Comparison of ENCODE assay signal across 25 mouse cellular contexts in the genomic region with DNA sequence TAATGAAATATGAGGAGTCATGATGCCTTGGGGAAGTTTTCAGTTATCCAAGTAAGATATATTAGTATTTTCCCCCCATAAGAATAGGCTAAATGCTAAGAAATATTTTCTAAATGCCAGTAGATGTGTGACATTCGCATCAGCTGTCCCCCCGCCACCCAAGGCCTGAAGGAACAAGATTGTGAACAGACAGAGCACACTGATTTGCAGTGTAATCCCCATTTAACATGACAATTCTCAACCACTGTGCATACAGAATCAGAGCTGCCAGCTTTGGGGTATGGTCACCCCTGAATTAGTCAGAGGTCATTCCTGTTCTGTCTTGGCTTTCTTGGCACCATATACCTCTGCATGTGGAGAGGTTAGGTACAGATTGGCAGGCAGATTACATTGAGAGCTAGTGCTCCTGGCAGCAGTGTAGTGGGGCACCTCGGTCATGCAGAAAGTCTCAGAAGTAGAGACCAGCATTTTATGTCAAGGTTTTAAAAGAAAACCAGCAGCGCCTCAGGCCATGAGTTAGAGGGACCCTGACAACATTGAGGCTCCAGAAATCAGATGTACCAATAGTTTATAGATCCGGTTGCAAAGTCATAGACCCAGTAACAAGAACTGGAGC. TPM values are rescaled to one million over a fixed set of nuclear protein-coding genes. Genes with fewer than 3 reads are reported as not detected.
DNase-seq lines count a peak whose midpoint lies in the region; ATAC-seq lines count a peak whose summit lies in the region.
"Had no signal": no experiment of that assay in that cellular context is flagged by ENCODE, and none has a peak within 500 bp of the region (broad histone marks: within the 10 kb centered on the region; RNA-seq: fewer than 3 reads in every experiment).

No protein-coding gene starts in this region.

- no peaks in the 10 kb centered on the region for H3K4me1 ChIP-seq in forebrain, embryonic 13.5 days
- H3K4me1 ChIP-seq in forebrain, embryonic 11.5 days (replicated peaks; ENCODE audit: control insufficient read depth, insufficient read depth, low read length) = no peaks in the 10 kb centered on the region
- no peaks in the 10 kb centered on the region for H3K4me1 ChIP-seq in kidney, embryonic 15.5 days
- H3K4me1 ChIP-seq in neural tube, embryonic 14.5 days (ENCODE audit: control insufficient read depth, insufficient read depth, low read length) = no peaks in the 10 kb centered on the region
- H3K4me1 ChIP-seq: embryonic facial prominence, embryonic 13.5 days; forebrain, embryonic 15.5 days; heart, embryonic 15.5 days; hindbrain, embryonic 10.5 days; hindbrain, embryonic 15.5 days had no signal

- WGBS in forebrain, embryonic 13.5 days = 79% methylated on average over 5 of the region's 5 CpGs
- 86% methylated on average over 5 of the region's 5 CpGs for WGBS in forebrain, embryonic 11.5 days
- 81% methylated on average over 5 of the region's 5 CpGs for WGBS in kidney, embryonic 15.5 days
- WGBS in neural tube, embryonic 14.5 days = 89% methylated on average over 5 of the region's 5 CpGs

- H3K9me3 ChIP-seq in forebrain, embryonic 13.5 days (replicated peaks) = no peaks in the 10 kb centered on the region
- no peaks in the 10 kb centered on the region for H3K9me3 ChIP-seq in forebrain, embryonic 11.5 days (ENCODE audit: control insufficient read depth, low read length)
- H3K9me3 ChIP-seq in kidney, embryonic 15.5 days (replicated peaks) = no peaks in the 10 kb centered on the region
- H3K9me3 ChIP-seq in neural tube, embryonic 14.5 days (ENCODE audit: control insufficient read depth, low read length) = no peaks in the 10 kb centered on the region
- H3K9me3 ChIP-seq: embryonic facial prominence, embryonic 13.5 days; forebrain, embryonic 15.5 days; G1E; heart, embryonic 15.5 days; hindbrain, embryonic 10.5 days; hindbrain, embryonic 15.5 days had no signal

- H3K36me3 ChIP-seq in forebrain, embryonic 13.5 days (ENCODE audit: poor library complexity, severe bottlenecking) = peaks cover 38% of the 10 kb centered on the region
- no peaks in the 10 kb centered on the region; the same call in 1 of the 2 replicates for H3K36me3 ChIP-seq in forebrain, embryonic 11.5 days (ENCODE audit: control insufficient read depth, insufficient read depth, low read length)
- H3K36me3 ChIP-seq in kidney, embryonic 15.5 days = peaks cover 37% of the 10 kb centered on the region
- H3K36me3 ChIP-seq in neural tube, embryonic 14.5 days (ENCODE audit: control insufficient read depth, insufficient read depth, low read length) = peaks cover 27% of the 10 kb centered on the region

- 0 out of 2 replicates have a peak, but pooled peaks have one; percentile 4 for ATAC-seq in forebrain, embryonic 13.5 days
- ATAC-seq in forebrain, embryonic 11.5 days (replicated peaks; ENCODE audit: low FRiP score) = no peak
- 0 out of 2 replicates have a peak, but pooled peaks have one; percentile 15 for ATAC-seq in kidney, embryonic 15.5 days (replicated peaks; ENCODE audit: low FRiP score)
- ATAC-seq in neural tube, embryonic 14.5 days (ENCODE audit: low read depth) = peak; percentile 42; the same call in 1 of the 2 replicates
- ATAC-seq: activated CD4-positive, CD25-positive, alpha-beta regulatory T cell, adult 4 months; forebrain, embryonic 15.5 days; inflammation-experienced regulatory T-cells, adult 6 months had no signal

- H3K27me3 ChIP-seq in forebrain, embryonic 13.5 days = no peaks in the 10 kb centered on the region
- no peaks in the 10 kb centered on the region for H3K27me3 ChIP-seq in forebrain, embryonic 11.5 days (ENCODE audit: control insufficient read depth, insufficient read depth, low read length)
- H3K27me3 ChIP-seq in kidney, embryonic 15.5 days = no peaks in the 10 kb centered on the region
- H3K27me3 ChIP-seq in neural tube, embryonic 14.5 days (ENCODE audit: control insufficient read depth, insufficient read depth, low read length) = no peaks in the 10 kb centered on the region
- H3K27me3 ChIP-seq: embryonic facial prominence, embryonic 13.5 days; forebrain, embryonic 15.5 days; heart, embryonic 15.5 days; hindbrain, embryonic 15.5 days had no signal

- H3K4me2 ChIP-seq in forebrain, embryonic 13.5 days = no peak overlapping the region
- H3K4me2 ChIP-seq in forebrain, embryonic 11.5 days (ENCODE audit: low read depth, low read length, severe bottlenecking) = no peak overlapping the region
- no peak overlapping the region for H3K4me2 ChIP-seq in kidney, embryonic 15.5 days
- no peak overlapping the region for H3K4me2 ChIP-seq in neural tube, embryonic 14.5 days (ENCODE audit: low read depth, low read length)
- H3K4me2 ChIP-seq: embryonic facial prominence, embryonic 13.5 days; forebrain, embryonic 15.5 days; heart, embryonic 11.5 days; heart, embryonic 15.5 days; hindbrain, embryonic 15.5 days had no signal

- DNase-seq in forebrain, embryonic 11.5 days (ENCODE audit: low spot score) = no peak
- DNase-seq in kidney, postnatal 25 days = no peak
- DNase-seq in neural tube, embryonic 10.5 days (ENCODE audit: extremely low spot score, low spot score) = no peak
- DNase-seq in layer of hippocampus, postnatal 25 days (ENCODE audit: extremely low spot score in 1 of 2, low spot score in 1 of 2) = no peak
- DNase-seq: adrenal gland, postnatal 14 days; cerebellum, adult 11-12 months; cerebellum, adult 9-10 months; cerebellum, postnatal 25 days; gastrocnemius, postnatal 14 days; heart, adult 2 months; heart, postnatal 14 days had no signal

- H3K4me3 ChIP-seq in forebrain, embryonic 13.5 days = no peak overlapping the region
- no peak overlapping the region for H3K4me3 ChIP-seq in forebrain, embryonic 11.5 days (ENCODE audit: low read depth, low read length)
- H3K4me3 ChIP-seq in kidney, embryonic 15.5 days (replicated peaks) = no peak overlapping the region
- H3K4me3 ChIP-seq in neural tube, embryonic 14.5 days (ENCODE audit: low read depth, low read length) = no peak overlapping the region
- H3K4me3 ChIP-seq: embryonic facial prominence, embryonic 13.5 days; forebrain, embryonic 15.5 days; heart, adult 2 months; heart, embryonic 15.5 days; hindbrain, embryonic 10.5 days; hindbrain, embryonic 15.5 days had no signal

- no peak overlapping the region for H3K27ac ChIP-seq in forebrain, embryonic 13.5 days
- H3K27ac ChIP-seq in forebrain, embryonic 11.5 days (ENCODE audit: low read depth, low read length) = no peak overlapping the region
- H3K27ac ChIP-seq in kidney, embryonic 15.5 days = no peak overlapping the region
- no peak overlapping the region for H3K27ac ChIP-seq in neural tube, embryonic 14.5 days (ENCODE audit: low read depth, low read length)
- H3K27ac ChIP-seq: embryonic facial prominence, embryonic 13.5 days; forebrain, embryonic 15.5 days; heart, adult 2 months; heart, embryonic 15.5 days; hindbrain, embryonic 10.5 days; hindbrain, embryonic 15.5 days had no signal

- H3K9ac ChIP-seq in forebrain, embryonic 13.5 days = no peak overlapping the region
- H3K9ac ChIP-seq in forebrain, embryonic 11.5 days (ENCODE audit: low read length) = no peak overlapping the region
- no peak overlapping the region for H3K9ac ChIP-seq in kidney, embryonic 15.5 days
- no peak overlapping the region for H3K9ac ChIP-seq in neural tube, embryonic 14.5 days (replicated peaks; ENCODE audit: low read depth, low read length)
- H3K9ac ChIP-seq: embryonic facial prominence, embryonic 13.5 days; forebrain, embryonic 15.5 days; heart, embryonic 15.5 days; hindbrain, embryonic 15.5 days had no signal

RNA-seq across cellular contexts. Expression of gene Ovgp1, which starts 1.6 kb away (rescaled TPM):
- 3.0 and 3.6 TPM in 2 replicates for polyA plus RNA-seq in forebrain, embryonic 13.5 days (2015; fragmentation: Nextera tagmentation; extraction: Ambion mirVana)
- polyA plus RNA-seq in forebrain, embryonic 11.5 days (2014; fragmentation: Nextera tagmentation; extraction: Ambion mirVana) = 3.2 and 3.4 TPM in 2 replicates
- 1.6 and 2.0 TPM in 2 replicates for polyA plus RNA-seq in kidney, embryonic 15.5 days (2015; fragmentation: Nextera tagmentation; extraction: Ambion mirVana)
- 5.9 and 7.0 TPM in 2 replicates for polyA plus RNA-seq in neural tube, embryonic 14.5 days (2014; fragmentation: Nextera tagmentation; extraction: Ambion mirVana)
- total RNA-seq in layer of hippocampus, postnatal 25 days (2021) = 1 to 10 TPM; 1.0 to 3.2 TPM

RNA-seq across cellular contexts. Expression of gene Atp5f1, which starts 12.0 kb away (rescaled TPM):
- polyA plus RNA-seq in forebrain, embryonic 13.5 days (2015; fragmentation: Nextera tagmentation; extraction: Ambion mirVana) = 528 and 564 TPM in 2 replicates
- 457 and 514 TPM in 2 replicates for polyA plus RNA-seq in forebrain, embryonic 11.5 days (2014; fragmentation: Nextera tagmentation; extraction: Ambion mirVana)
- 491 and 564 TPM in 2 replicates for polyA plus RNA-seq in kidney, embryonic 15.5 days (2015; fragmentation: Nextera tagmentation; extraction: Ambion mirVana)
- polyA plus RNA-seq in neural tube, embryonic 14.5 days (2014; fragmentation: Nextera tagmentation; extraction: Ambion mirVana) = 594 and 601 TPM in 2 replicates
- 100 to 1,000 TPM; 289 to 314 TPM for total RNA-seq in layer of hippocampus, postnatal 25 days (2021)

RNA-seq across cellular contexts. Expression of gene Wdr77, which starts 12.8 kb away (rescaled TPM):
- polyA plus RNA-seq in forebrain, embryonic 13.5 days (2015; fragmentation: Nextera tagmentation; extraction: Ambion mirVana) = 113 and 122 TPM in 2 replicates
- polyA plus RNA-seq in forebrain, embryonic 11.5 days (2014; fragmentation: Nextera tagmentation; extraction: Ambion mirVana) = 148 and 173 TPM in 2 replicates
- 151 and 158 TPM in 2 replicates for polyA plus RNA-seq in kidney, embryonic 15.5 days (2015; fragmentation: Nextera tagmentation; extraction: Ambion mirVana)
- polyA plus RNA-seq in neural tube, embryonic 14.5 days (2014; fragmentation: Nextera tagmentation; extraction: Ambion mirVana) = 89.6 and 91.4 TPM in 2 replicates
- 10 to 100 TPM; 48.4 to 52.4 TPM for total RNA-seq in layer of hippocampus, postnatal 25 days (2021)

RNA-seq across cellular contexts. Expression of gene I830077J02Rik, which starts 39.5 kb away (rescaled TPM):
- polyA plus RNA-seq in forebrain, embryonic 13.5 days (2015; fragmentation: Nextera tagmentation; extraction: Ambion mirVana) = 0.21 and 0.28 TPM in 2 replicates
- polyA plus RNA-seq in forebrain, embryonic 11.5 days (2014; fragmentation: Nextera tagmentation; extraction: Ambion mirVana) = 0.52 and 0.64 TPM in 2 replicates
- 0.24 and 0.53 TPM in 2 replicates for polyA plus RNA-seq in kidney, embryonic 15.5 days (2015; fragmentation: Nextera tagmentation; extraction: Ambion mirVana)
- 0.37 and 0.46 TPM in 2 replicates for polyA plus RNA-seq in neural tube, embryonic 14.5 days (2014; fragmentation: Nextera tagmentation; extraction: Ambion mirVana)
- total RNA-seq in layer of hippocampus, postnatal 25 days (2021) = 1 to 10 TPM; 1.1 to 1.2 TPM

RNA-seq across cellular contexts. Expression of gene Pifo, which starts 42.5 kb away (rescaled TPM):
- polyA plus RNA-seq in forebrain, embryonic 13.5 days (2015; fragmentation: Nextera tagmentation; extraction: Ambion mirVana) = 4.0 and 5.3 TPM in 2 replicates
- polyA plus RNA-seq in forebrain, embryonic 11.5 days (2014; fragmentation: Nextera tagmentation; extraction: Ambion mirVana) = 1.0 and 1.7 TPM in 2 replicates
- polyA plus RNA-seq in kidney, embryonic 15.5 days (2015; fragmentation: Nextera tagmentation; extraction: Ambion mirVana) = 0.23 and 0.24 TPM in 2 replicates
- polyA plus RNA-seq in neural tube, embryonic 14.5 days (2014; fragmentation: Nextera tagmentation; extraction: Ambion mirVana) = 3.1 and 3.6 TPM in 2 replicates
- total RNA-seq in layer of hippocampus, postnatal 25 days (2021) = under 1 TPM in 1 of 2 experiments, not detected in 1; 0.30 TPM
- total RNA-seq: adrenal gland, adult 18-20 months; adrenal gland, postnatal 14 days; G1E; gastrocnemius, adult 18-20 months; gastrocnemius, postnatal 14 days; heart, adult 2 months had no signal
- polyA plus RNA-seq: activated CD4-positive, CD25-positive, alpha-beta regulatory T cell, adult 4 months; G1E had no signal
